Mouse (Mus musculus): Measurements from ENCODE around the gene Ccer1.

DNA sequence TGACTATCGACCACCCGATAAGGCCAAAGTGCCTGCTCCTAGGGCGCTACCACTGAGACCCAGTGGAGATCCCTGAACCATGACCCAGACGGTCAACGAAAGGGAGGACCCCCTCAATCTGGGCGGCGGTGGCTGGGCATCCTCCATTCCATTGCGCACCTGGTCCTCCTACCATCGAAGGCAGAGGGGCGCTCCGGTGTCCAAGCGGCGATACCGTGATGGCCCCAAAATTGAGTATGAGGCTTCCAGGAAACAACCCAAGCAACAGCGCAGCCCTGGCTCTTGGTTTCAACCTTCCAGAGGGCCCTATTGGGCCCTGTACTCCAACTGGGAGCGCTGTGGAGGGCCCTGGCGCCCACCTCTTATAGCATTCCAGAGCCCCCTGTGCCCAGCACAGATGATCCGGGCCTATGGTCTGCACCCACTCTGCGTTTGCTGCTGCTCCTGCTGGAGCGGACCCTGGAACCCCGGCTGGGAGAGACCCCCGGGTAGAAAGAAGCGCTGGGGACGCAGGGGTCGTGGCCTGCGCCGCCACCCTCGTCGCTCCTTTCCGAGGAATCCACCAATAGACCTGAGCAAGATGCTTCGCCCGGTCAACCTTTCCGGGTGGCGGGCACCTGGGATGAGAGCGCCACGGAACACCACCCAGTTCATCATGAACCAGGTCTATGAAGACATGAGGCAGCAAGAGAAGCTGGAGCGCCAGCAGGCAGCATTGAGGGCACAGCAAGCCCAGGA lies 708 bp downstream of the Ccer1 start:
- TF ChIP-seq CTCF (IDR thresholded peaks at IDR 0.05; ENCODE audit: low read depth, low read length) = no peak
- no peak for TF ChIP-seq POLR2A (IDR thresholded peaks at IDR 0.05; ENCODE audit: borderline replicate concordance, low read depth, low read length)
